Mouse (Mus musculus) brain, embryonic 14.5 days (tissue): ENCODE results near the gene Eps8. TPM values are rescaled to one million over a fixed set of nuclear protein-coding genes. Genes with fewer than 3 reads are reported as not detected.

Experiments used
- DNase-seq: peaks from one replicate; pipeline ENCODE4 v3.0.0-alpha.2; 2011; ENCODE audit warnings: low read depth
- CTCF ChIP-seq: fragments of 200-500 bp; IDR thresholded peaks from 2 replicates; pipeline ENCODE4 v1.5.1; 2012; ENCODE audit warnings: inconsistent platforms, mild to moderate bottlenecking, moderate library complexity, borderline replicate concordance; ENCODE audit not compliant: insufficient read depth, insufficient read length; ENCODE audit errors: extremely low read depth
- POLR2A ChIP-seq: fragments of 200-500 bp; IDR thresholded peaks from 2 replicates; pipeline ENCODE4 v1.6.1; 2012; ENCODE audit warnings: mild to moderate bottlenecking, inconsistent platforms, borderline replicate concordance; ENCODE audit not compliant: poor library complexity, insufficient read depth, insufficient read length, severe bottlenecking; ENCODE audit errors: extremely low read depth
- polyA plus RNA-seq: library from polyadenylated mRNA; depleted of rRNA; stranded (reverse); fragments of >200 nt; gene quantifications from 2 replicates; pipeline ENCODE4 v1.2.3, GENCODE M21; 2012

Eps8 gene
- polyA plus RNA-seq, 1 experiment: 8.0 TPM

DNA sequence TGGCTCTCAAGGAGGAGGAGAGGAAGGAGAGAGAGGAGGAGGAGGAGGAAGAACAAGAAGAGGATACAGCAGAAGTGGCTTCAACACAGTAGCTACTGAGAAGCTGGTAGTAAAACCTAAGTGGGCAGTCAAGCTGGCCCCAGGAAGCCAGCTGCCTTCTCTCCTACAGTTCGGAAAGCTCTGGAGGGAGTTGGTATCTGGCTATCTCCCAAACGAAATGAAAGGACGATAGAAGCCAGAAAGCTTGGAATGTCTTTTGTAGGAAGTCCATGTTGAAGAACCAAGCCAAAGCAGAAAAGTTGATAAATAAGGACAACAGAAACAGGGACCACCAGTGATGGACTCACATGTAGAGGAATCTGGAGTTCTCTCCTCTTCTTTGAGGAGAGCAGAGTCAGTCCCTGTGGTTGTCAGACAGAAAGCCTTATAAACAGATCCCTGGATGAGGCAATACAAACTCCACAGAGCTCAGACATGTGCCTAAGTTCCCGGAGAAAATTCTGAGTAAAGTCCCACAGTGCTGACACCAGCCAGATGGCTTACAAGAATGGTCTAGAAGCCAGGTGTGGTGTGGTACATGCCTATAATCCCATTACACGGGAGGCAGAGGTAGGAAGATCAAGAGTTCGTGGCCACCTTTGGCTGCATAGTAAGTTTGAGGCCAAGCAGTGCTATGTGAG, 73.2 kb downstream of the Eps8 start:
- no peak for DNase-seq
- TF ChIP-seq POLR2A (no peak), CTCF (no peak)

- no peak for DNase-seq
- TF ChIP-seq POLR2A: no peak
- no peak for TF ChIP-seq CTCF
These were observed 74.2 kb downstream of the Eps8 start for GRCm38 (mm10) chr6:137580503-137580902.

DNA sequence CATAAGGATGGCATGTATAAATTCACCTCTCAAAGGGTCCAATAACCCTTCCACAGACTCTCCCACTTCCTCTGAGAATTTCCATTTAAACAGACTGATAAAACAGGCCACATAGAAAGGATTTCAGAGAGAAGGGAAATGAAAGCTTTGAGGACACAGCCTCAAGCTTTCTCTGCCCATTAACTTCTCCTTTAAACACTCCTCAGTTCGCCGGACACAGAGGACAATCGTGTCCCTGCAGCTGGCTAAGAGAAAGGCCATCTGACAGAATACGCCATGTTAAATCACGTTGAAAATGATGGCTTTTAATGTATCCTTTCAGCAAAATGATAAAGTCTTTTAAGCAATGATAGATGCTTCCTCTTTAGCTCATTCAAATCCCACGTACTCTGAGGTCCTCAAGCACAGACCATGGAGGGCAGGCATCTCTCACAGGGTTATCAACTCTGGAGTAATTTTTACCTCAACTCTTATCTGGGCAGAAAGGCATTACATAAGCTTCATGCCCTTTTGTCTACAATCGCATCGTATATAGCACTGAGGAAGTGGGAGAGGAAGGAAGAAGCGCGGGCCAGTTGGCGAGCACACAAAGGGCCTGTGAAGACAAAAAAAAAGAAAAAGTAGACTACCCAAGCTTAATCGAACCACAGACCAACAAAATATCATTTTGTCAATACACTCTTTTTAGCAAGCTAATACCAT, 77.9 kb downstream of the Eps8 start:
- TF ChIP-seq POLR2A: no peak
- no peak for TF ChIP-seq CTCF
- DNase-seq: no peak

DNA sequence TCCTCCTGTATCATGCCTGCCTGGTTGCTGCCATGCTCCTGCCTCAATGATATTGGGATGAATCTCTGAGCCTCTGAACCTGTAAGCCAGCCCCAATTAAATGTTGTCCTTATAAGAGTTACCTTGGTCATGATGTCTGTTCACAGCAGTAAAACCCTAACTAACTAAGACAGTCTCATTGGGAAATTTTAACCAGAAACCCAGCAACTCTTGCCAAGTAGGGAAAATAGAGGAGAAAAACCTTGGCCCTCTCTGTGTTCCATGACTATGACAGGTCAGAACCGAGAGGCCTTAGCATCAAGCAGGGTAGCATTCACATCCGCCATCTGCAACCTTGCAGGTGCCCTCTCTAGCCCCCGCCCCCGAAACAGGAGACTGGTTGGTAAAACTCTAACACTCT, 78.6 kb downstream of the Eps8 start:
- no peak for TF ChIP-seq CTCF
- no peak for TF ChIP-seq POLR2A
- no peak for DNase-seq

DNA sequence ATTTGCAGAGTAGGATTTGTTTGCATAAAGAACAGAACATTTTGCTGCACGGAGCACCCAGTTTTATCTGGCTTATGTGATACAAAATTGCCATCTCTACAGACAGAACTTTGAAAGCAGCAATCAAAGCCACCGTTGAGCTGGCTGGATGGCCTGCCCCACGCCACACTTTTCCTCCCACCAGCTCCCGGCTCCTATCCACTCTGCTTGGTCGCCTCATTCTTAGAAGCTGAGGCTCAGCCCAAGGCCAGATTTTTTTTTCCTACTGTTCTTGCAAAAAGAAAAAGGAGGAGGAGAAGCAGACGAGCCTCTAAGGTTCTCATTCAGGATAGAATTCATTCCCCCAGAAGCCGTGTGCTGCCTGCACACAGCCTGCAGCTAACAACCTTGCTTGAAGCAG, 80.8 kb downstream of the Eps8 start:
- no peak for TF ChIP-seq CTCF
- no peak for TF ChIP-seq POLR2A

DNA sequence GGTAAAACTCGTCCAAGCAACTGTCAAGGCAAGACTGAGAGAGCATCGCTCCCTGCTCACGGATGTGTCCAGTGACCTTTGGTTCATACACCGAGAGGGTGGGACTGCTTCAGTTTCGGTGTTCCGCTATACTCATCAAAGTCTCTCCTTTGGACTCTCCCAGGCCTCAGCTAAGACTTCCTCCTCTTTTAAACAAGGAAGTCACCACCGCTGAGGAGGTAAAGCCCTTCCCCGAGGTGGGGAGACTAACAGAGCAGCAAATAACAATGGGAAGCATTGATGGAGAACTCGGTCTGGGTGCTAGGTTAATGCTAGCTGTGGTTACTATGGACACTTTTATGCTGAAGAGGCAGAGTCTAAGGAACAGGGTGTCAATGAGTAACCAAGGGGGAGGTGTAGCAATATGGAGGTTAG, 84.0 kb downstream of the Eps8 start:
- TF ChIP-seq POLR2A: no peak
- TF ChIP-seq CTCF: no peak
- DNase-seq: no peak

More for the DNA sequence above, 80.8 kb downstream of the Eps8 start:
- DNase-seq: no peak

DNA sequence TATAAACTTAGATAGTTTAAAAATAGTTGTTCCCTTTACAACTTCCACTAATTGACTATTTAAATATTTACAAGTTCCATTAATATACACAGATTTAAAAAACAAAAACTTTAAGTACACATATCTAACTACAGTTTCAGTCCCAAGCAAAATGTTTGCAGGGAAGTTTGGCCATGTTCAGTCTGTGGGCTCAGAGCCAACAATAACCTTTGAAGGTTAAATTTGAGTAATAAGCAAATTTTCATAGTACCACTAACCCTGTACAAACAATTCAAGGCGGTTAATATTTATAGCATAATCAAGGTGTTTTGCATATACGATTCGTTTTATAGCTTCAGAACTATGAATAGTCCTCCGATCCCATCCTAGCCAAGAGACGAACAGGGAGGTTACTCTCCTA, 84.7 kb downstream of the Eps8 start:
- no peak for DNase-seq
- TF ChIP-seq POLR2A (no peak), CTCF (no peak)

GRCm38 (mm10) chr6:137569071-137569470, 85.6 kb downstream of the Eps8 start:
- no peak for DNase-seq
- TF ChIP-seq POLR2A: no peak
- no peak for TF ChIP-seq CTCF

DNA sequence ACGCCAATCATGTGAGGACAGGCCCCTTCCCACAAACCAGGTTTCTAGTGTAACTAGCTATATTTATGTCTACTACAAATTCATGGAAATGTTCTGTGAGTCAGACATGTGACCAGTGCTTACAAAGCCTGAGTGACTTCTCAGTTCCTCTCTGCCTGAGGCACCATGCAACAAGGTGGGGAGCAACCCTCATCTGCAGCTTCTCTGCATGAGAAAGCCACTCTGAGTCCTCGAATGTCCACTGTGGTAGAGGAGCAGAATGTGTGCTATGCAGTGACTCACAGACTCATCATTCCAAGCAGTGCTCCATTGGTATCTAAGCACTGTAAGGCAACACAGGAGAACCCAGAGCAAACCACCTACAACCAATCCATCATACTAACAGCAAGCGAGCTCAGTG, 88.8 kb downstream of the Eps8 start:
- no peak for DNase-seq
- no peak for TF ChIP-seq CTCF
- TF ChIP-seq POLR2A: no peak

- no peak for DNase-seq
- no peak for TF ChIP-seq POLR2A
- no peak for TF ChIP-seq CTCF
These were observed 89.2 kb downstream of the Eps8 start for GRCm38 (mm10) chr6:137565454-137565853.

DNA sequence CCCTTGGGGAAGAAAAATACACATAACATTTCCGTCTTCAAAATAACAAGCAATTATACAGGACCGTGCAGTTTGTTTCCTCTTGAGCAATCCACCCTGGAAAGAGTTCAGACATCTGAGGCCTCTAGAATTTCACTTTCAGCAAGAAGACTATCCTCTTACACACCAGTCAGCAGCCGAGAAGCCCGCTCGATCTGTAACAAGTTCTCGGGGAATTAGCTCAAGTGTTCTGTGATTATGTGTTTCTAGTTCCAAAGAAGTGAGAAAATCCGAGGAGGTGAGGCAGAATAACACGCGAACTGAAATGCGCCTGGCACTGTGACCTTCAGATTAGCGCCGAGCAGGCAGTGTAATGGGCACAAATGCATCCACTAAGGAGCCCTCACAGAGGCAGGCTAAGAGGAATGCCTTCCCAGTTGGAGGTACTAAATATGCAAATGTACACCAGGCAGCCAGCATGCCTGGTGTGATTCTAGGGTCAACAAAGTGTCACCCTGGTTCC, 94.3 kb downstream of the Eps8 start:
- peak; percentile 61 for DNase-seq
- TF ChIP-seq CTCF: no peak
- no peak for TF ChIP-seq POLR2A

DNA sequence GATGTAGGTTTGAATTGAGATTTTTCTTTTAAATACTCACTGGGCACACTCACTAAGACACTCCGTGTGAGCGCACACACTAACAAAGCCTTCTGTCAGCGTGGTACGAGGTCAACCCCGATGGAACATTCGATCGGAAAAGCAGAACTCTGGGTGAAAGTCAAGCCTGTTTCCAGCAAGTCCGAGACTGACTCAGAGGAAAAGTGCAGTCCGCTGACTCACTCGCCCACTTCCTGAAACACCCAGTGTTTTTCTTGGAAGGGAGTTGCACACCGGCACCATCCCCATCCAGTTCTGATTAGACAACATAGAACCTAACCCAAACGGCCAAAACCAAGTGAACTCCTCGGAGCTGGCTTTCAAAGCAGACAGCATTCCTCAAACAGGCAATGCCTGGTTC, 95.8 kb downstream of the Eps8 start:
- DNase-seq: no peak
- TF ChIP-seq POLR2A (no peak), CTCF (no peak)

GRCm38 (mm10) chr6:137557671-137558070, 97.0 kb downstream of the Eps8 start:
- DNase-seq: no peak
- no peak for TF ChIP-seq POLR2A
- TF ChIP-seq CTCF: no peak
